Mouse (Mus musculus): ENCODE data around the gene Spop. TPM values are rescaled to one million over a fixed set of nuclear protein-coding genes. Genes with fewer than 3 reads are reported as not detected.
A peak's percentile ranks its signal among the peaks of the same experiment; 100 is the strongest.

Gene Spop
- polyA plus RNA-seq, 1 experiment, result 65.9 TPM

DNA sequence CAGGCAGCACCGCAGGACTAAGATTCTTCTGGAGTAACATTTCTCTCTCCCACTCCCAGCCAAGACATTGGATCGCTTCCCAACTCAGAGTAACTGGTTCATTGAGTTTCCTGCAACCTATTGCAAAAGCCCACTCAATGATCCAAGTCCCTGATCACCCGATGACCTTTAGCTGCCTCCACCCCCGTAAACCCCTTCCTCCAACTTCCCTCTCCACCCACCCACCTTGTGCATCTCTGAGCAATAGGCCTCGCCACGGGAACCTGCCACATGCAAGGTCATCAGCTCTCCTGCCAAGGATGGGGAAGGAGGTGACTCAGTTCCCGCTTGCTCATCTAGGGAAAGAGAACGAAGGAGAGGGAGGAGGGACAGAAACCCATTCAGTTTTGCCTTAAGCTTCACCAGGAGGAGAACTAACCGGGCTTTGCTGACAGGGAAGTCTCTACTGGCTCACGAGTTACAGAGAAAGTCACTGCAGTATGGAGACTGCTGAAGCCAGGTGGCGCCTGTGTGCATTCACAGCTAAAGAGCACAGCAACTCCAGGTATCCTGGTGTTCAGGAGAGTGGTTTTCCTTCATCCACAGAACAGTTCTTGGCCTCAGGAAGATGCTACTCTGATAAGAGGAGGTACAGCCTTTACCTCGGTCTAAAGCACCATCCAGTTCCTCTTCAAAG lies 93.3 kb downstream of the Spop start:
- 43% methylated on average over 12 of the region's 12 CpGs for whole genome bisulfite sequencing
- TF ChIP-seq CTCF (IDR thresholded peaks at IDR 0.05; ENCODE audit: extremely low read depth, insufficient read length, insufficient replicate concordance, low read depth, low read length), result peak; percentile 40; the same call in 1 of the 2 replicates
- no peak for TF ChIP-seq POLR2A (IDR thresholded peaks at IDR 0.05; ENCODE audit: low read depth, low read length)
- Histone ChIP-seq H3K4me1 (ENCODE audit: control insufficient read depth, insufficient read depth, insufficient read length, low read length) (no peaks in the 10 kb centered on the region), H3K36me3 (ENCODE audit: control insufficient read depth, insufficient read depth, low read length) (no peaks in the 10 kb centered on the region), H3K4me3 (ENCODE audit: low read depth, low read length) (no peak overlapping the region), H3K27me3 (ENCODE audit: control insufficient read depth, insufficient read depth, low read length) (no peaks in the 10 kb centered on the region), H3K27ac (ENCODE audit: insufficient read depth, low read depth, low read length) (no peak overlapping the region)

- no peak overlapping the region for H3K27ac ChIP-seq (ENCODE audit: insufficient read depth, low read depth, low read length)
- no peak overlapping the region for H3K4me3 ChIP-seq (ENCODE audit: low read depth, low read length)
- TF ChIP-seq POLR2A (IDR thresholded peaks at IDR 0.05; ENCODE audit: low read depth, low read length) (no peak), CTCF (IDR thresholded peaks at IDR 0.05; ENCODE audit: extremely low read depth, insufficient read length, insufficient replicate concordance, low read depth, low read length) (no peak)
- H3K27me3 ChIP-seq (ENCODE audit: control insufficient read depth, insufficient read depth, low read length), result no peaks in the 10 kb centered on the region
- 67% methylated on average over 5 of the region's 5 CpGs for WGBS
- no peaks in the 10 kb centered on the region for H3K4me1 ChIP-seq (ENCODE audit: control insufficient read depth, insufficient read depth, insufficient read length, low read length)
- no peaks in the 10 kb centered on the region for H3K36me3 ChIP-seq (ENCODE audit: control insufficient read depth, insufficient read depth, low read length)
Measured at GRCm38 (mm10) chr11:95507785-95508184, 93.9 kb downstream of the Spop start.

GRCm38 (mm10) chr11:95508211-95508926 lies 94.5 kb downstream of the Spop start:
- Histone ChIP-seq H3K36me3 (ENCODE audit: control insufficient read depth, insufficient read depth, low read length) (no peaks in the 10 kb centered on the region), H3K4me1 (ENCODE audit: control insufficient read depth, insufficient read depth, insufficient read length, low read length) (no peaks in the 10 kb centered on the region), H3K27me3 (ENCODE audit: control insufficient read depth, insufficient read depth, low read length) (peaks cover 3% of the 10 kb centered on the region), H3K4me3 (ENCODE audit: low read depth, low read length) (peak overlapping the region; percentile 49), H3K27ac (ENCODE audit: insufficient read depth, low read depth, low read length) (no peak overlapping the region)
- no peak for TF ChIP-seq POLR2A (IDR thresholded peaks at IDR 0.05; ENCODE audit: low read depth, low read length)
- TF ChIP-seq CTCF (IDR thresholded peaks at IDR 0.05; ENCODE audit: extremely low read depth, insufficient read length, insufficient replicate concordance, low read depth, low read length), result no peak
- WGBS, result 30% methylated on average over 13 of the region's 13 CpGs

DNA sequence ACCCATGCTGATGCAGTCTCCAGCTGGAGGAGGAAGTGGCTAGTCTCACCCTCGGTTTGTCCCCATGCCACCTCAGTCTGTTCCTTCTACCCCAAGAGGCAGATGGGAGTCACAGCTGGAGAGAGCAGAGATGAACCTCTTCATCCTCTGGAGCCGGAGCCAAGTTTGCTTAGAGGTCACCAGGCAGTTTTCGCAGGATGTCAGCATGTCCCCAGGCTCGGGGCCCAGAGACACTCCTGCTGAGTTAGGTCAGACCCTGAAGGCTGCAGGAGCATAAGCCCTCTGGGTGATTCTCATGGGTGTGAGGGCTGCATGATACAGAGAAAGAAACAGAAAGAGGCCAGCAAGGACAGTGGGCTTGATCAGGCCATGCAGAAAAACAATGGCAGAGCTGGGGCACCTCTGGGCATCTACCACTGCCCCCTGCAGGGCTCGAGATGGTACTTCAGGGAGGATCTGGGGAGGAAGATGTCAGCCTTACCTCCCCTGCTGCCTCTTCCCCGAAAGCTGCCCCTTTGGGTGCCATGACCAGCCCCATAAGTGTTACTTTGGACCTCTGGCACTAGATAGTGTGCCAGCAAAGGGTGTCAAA lies 95.3 kb downstream of the Spop start:
- no peak overlapping the region for H3K27ac ChIP-seq (ENCODE audit: insufficient read depth, low read depth, low read length)

DNA sequence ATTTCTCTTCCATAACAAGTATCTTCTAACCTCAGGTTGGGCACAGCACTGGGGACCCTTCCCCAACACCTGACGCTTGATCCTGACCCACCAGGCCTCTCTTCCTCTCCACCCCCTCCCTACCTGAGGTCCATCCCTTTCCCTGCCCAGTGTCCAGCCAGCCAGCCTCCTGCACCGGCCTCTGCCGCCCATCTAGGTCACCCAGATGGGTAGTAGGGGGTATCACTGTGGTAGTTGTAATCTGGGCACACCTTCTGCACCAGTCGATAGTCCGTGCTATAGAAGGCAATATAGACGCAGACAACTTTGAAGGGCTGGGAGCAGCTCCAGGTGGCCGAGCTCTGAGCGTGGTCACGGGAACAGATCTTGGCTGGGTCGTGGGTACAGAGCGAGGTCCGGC lies 96.8 kb downstream of the Spop start:
- H3K4me1 ChIP-seq (ENCODE audit: control insufficient read depth, insufficient read depth, insufficient read length, low read length), result peaks cover 8% of the 10 kb centered on the region; the same call in 1 of the 2 replicates
- no peak overlapping the region for H3K27ac ChIP-seq (ENCODE audit: insufficient read depth, low read depth, low read length)
- no peaks in the 10 kb centered on the region for H3K36me3 ChIP-seq (ENCODE audit: control insufficient read depth, insufficient read depth, low read length)
- 86% methylated on average over 12 of the region's 12 CpGs for WGBS
- peaks cover 21% of the 10 kb centered on the region for H3K27me3 ChIP-seq (ENCODE audit: control insufficient read depth, insufficient read depth, low read length)
- TF ChIP-seq POLR2A (IDR thresholded peaks at IDR 0.05; ENCODE audit: low read depth, low read length) (no peak), CTCF (IDR thresholded peaks at IDR 0.05; ENCODE audit: extremely low read depth, insufficient read length, insufficient replicate concordance, low read depth, low read length) (no peak)
- no peak overlapping the region for H3K4me3 ChIP-seq (ENCODE audit: low read depth, low read length)

More for the DNA sequence above, 95.3 kb downstream of the Spop start:
- TF ChIP-seq CTCF (IDR thresholded peaks at IDR 0.05; ENCODE audit: extremely low read depth, insufficient read length, insufficient replicate concordance, low read depth, low read length), result peak; percentile 49; the same call in 1 of the 2 replicates
- TF ChIP-seq POLR2A (IDR thresholded peaks at IDR 0.05; ENCODE audit: low read depth, low read length), result no peak
- Histone ChIP-seq H3K4me3 (ENCODE audit: low read depth, low read length) (no peak overlapping the region), H3K4me1 (ENCODE audit: control insufficient read depth, insufficient read depth, insufficient read length, low read length) (peaks cover 3% of the 10 kb centered on the region; the same call in 1 of the 2 replicates), H3K36me3 (ENCODE audit: control insufficient read depth, insufficient read depth, low read length) (no peaks in the 10 kb centered on the region), H3K27me3 (ENCODE audit: control insufficient read depth, insufficient read depth, low read length) (peaks cover 12% of the 10 kb centered on the region)
- 60% methylated on average over 6 of the region's 6 CpGs for WGBS

GRCm38 (mm10) chr11:95511919-95512318 lies 98.0 kb downstream of the Spop start:
- no peak overlapping the region for H3K27ac ChIP-seq (ENCODE audit: insufficient read depth, low read depth, low read length)
- no peak overlapping the region for H3K4me3 ChIP-seq (ENCODE audit: low read depth, low read length)
- WGBS, result 68% methylated on average over 1 of the region's 1 CpGs
- TF ChIP-seq CTCF (IDR thresholded peaks at IDR 0.05; ENCODE audit: extremely low read depth, insufficient read length, insufficient replicate concordance, low read depth, low read length) (no peak), POLR2A (IDR thresholded peaks at IDR 0.05; ENCODE audit: low read depth, low read length) (no peak)
- H3K36me3 ChIP-seq (ENCODE audit: control insufficient read depth, insufficient read depth, low read length), result no peaks in the 10 kb centered on the region
- peaks cover 26% of the 10 kb centered on the region for H3K27me3 ChIP-seq (ENCODE audit: control insufficient read depth, insufficient read depth, low read length)
- H3K4me1 ChIP-seq (ENCODE audit: control insufficient read depth, insufficient read depth, insufficient read length, low read length), result peaks cover 8% of the 10 kb centered on the region; the same call in 1 of the 2 replicates

GRCm38 (mm10) chr11:95512383-95512782 lies 98.5 kb downstream of the Spop start:
- Histone ChIP-seq H3K27ac (ENCODE audit: insufficient read depth, low read depth, low read length) (no peak overlapping the region), H3K4me3 (ENCODE audit: low read depth, low read length) (no peak overlapping the region), H3K4me1 (ENCODE audit: control insufficient read depth, insufficient read depth, insufficient read length, low read length) (peaks cover 8% of the 10 kb centered on the region; the same call in 1 of the 2 replicates), H3K27me3 (ENCODE audit: control insufficient read depth, insufficient read depth, low read length) (peaks cover 26% of the 10 kb centered on the region), H3K36me3 (ENCODE audit: control insufficient read depth, insufficient read depth, low read length) (no peaks in the 10 kb centered on the region)
- TF ChIP-seq POLR2A (IDR thresholded peaks at IDR 0.05; ENCODE audit: low read depth, low read length) (no peak), CTCF (IDR thresholded peaks at IDR 0.05; ENCODE audit: extremely low read depth, insufficient read length, insufficient replicate concordance, low read depth, low read length) (no peak)
- WGBS, result 65% methylated on average over 6 of the region's 6 CpGs

All from small intestine, adult 2 months (tissue).